Mouse (Mus musculus): Measurements from ENCODE around the gene Serpini1. TPM values are rescaled to one million over a fixed set of nuclear protein-coding genes. Genes with fewer than 3 reads are reported as not detected.

Serpini1 gene
- 10 to 100 TPM; 18.1 to 22.8 TPM for polyA plus RNA-seq (2017; shearing (Covaris generic))

GRCm38 (mm10) chr3:75557292-75557691 lies at the start of gene Serpini1:
Gene Serpini1, plus strand, starts transcription at chr3:75557547.
- ATAC-seq = peak; percentile 65

GRCm38 (mm10) chr3:75517631-75518250 lies 39.6 kb upstream of the Serpini1 start:
- peak; percentile 87 for ATAC-seq

- ATAC-seq = no peak
Measured at GRCm38 (mm10) chr3:75521314-75521713, 36.0 kb upstream of the Serpini1 start.

- no peak for ATAC-seq
Measured at GRCm38 (mm10) chr3:75522527-75522926, 34.8 kb upstream of the Serpini1 start.

- no peak for ATAC-seq
Measured at GRCm38 (mm10) chr3:75531074-75531473, 26.3 kb upstream of the Serpini1 start.

GRCm38 (mm10) chr3:75534045-75534834 lies 23.1 kb upstream of the Serpini1 start:
- no peak for ATAC-seq

GRCm38 (mm10) chr3:75541259-75541658 lies 16.1 kb upstream of the Serpini1 start:
- ATAC-seq = no peak

- ATAC-seq = no peak
Measured at GRCm38 (mm10) chr3:75542852-75543251, 14.5 kb upstream of the Serpini1 start.

- ATAC-seq = no peak
Measured at GRCm38 (mm10) chr3:75544287-75544686, 13.1 kb upstream of the Serpini1 start.

- ATAC-seq = no peak
Measured at GRCm38 (mm10) chr3:75551248-75551647, 6.1 kb upstream of the Serpini1 start.

GRCm38 (mm10) chr3:75556121-75556694 lies 1.1 kb upstream of the Serpini1 start:
- ATAC-seq = peak; percentile 26

- ATAC-seq = peak; percentile 82
Measured at GRCm38 (mm10) chr3:75556695-75557291, 554 bp upstream of the Serpini1 start, which contains the start of gene Pdcd10. Gene Pdcd10, minus strand, starts transcription at chr3:75556856.

GRCm38 (mm10) chr3:75574074-75574473 lies 16.7 kb downstream of the Serpini1 start:
- ATAC-seq = peak; percentile 60

GRCm38 (mm10) chr3:75575582-75575981 lies 18.2 kb downstream of the Serpini1 start:
- no peak for ATAC-seq

GRCm38 (mm10) chr3:75579352-75579751 lies 22.0 kb downstream of the Serpini1 start:
- peak; percentile 61 for ATAC-seq

GRCm38 (mm10) chr3:75583293-75583692 lies 25.9 kb downstream of the Serpini1 start:
- no peak for ATAC-seq

- ATAC-seq = no peak
Measured at GRCm38 (mm10) chr3:75584898-75585297, 27.6 kb downstream of the Serpini1 start.

- ATAC-seq = no peak
Measured at GRCm38 (mm10) chr3:75611019-75611418, 53.7 kb downstream of the Serpini1 start.

- ATAC-seq = no peak
Measured at GRCm38 (mm10) chr3:75624627-75625026, 67.3 kb downstream of the Serpini1 start.

- no peak for ATAC-seq
Measured at GRCm38 (mm10) chr3:75630988-75631615, 73.8 kb downstream of the Serpini1 start.

GRCm38 (mm10) chr3:75633221-75633620 lies 75.9 kb downstream of the Serpini1 start:
- no peak for ATAC-seq

- ATAC-seq = no peak
Measured at GRCm38 (mm10) chr3:75633635-75634034, 76.3 kb downstream of the Serpini1 start.

- no peak for ATAC-seq
Measured at GRCm38 (mm10) chr3:75635648-75636047, 78.3 kb downstream of the Serpini1 start.

All from activated CD4-positive, CD25-positive, alpha-beta regulatory T cell, adult 4 months (primary cell).